Mouse (Mus musculus) hindbrain, embryonic 13.5 days (tissue): Measurements from ENCODE around the gene Mark2. TPM values are rescaled to one million over a fixed set of nuclear protein-coding genes. Genes with fewer than 3 reads are reported as not detected.

ENCODE experiments used
- ATAC-seq: fragments of 200-750 bp; cut with Nextera tagmentation; 2 replicates; pipeline ENCODE4 v1.8.0; 2017; ENCODE audit warnings: moderate TSS enrichment; ENCODE audit not compliant: low FRiP score
- H3K27ac ChIP-seq: fragments of 300-500 bp; sonication (generic); 2 replicates; pipeline ENCODE4 v1.5.1; 2015; ENCODE audit warnings: inconsistent platforms, mild to moderate bottlenecking, moderate library complexity
- H3K27me3 ChIP-seq: fragments of 300-500 bp; sonication (generic); 2 replicates; pipeline ENCODE4 v1.6.1; 2015; ENCODE audit warnings: mild to moderate bottlenecking, inconsistent platforms
- H3K36me3 ChIP-seq: fragments of 300-500 bp; sonication (generic); 2 replicates; pipeline ENCODE4 v1.6.1; 2015; ENCODE audit warnings: mild to moderate bottlenecking, inconsistent platforms
- H3K4me1 ChIP-seq: fragments of 300-500 bp; sonication (generic); replicated peaks from 2 replicates; pipeline ENCODE4 v1.6.1; 2015; ENCODE audit warnings: inconsistent platforms
- H3K4me2 ChIP-seq: fragments of 300-500 bp; sonication (generic); 2 replicates; pipeline ENCODE4 v1.6.1; 2015; ENCODE audit warnings: inconsistent platforms, mild to moderate bottlenecking, moderate library complexity
- H3K4me3 ChIP-seq: fragments of 300-500 bp; sonication (generic); 2 replicates; pipeline ENCODE4 v1.5.1; 2015; ENCODE audit warnings: mild to moderate bottlenecking, inconsistent platforms
- H3K9ac ChIP-seq: fragments of 300-500 bp; sonication (generic); 2 replicates; pipeline ENCODE4 v1.6.1; 2015; ENCODE audit warnings: mild to moderate bottlenecking, inconsistent platforms
- H3K9me3 ChIP-seq: fragments of 300-500 bp; sonication (generic); 2 replicates; pipeline ENCODE4 v1.6.1; 2016; ENCODE audit warnings: inconsistent platforms
- WGBS: fragments of 180-500 bp; shearing (Covaris S2); methylation state at CpG from one replicate; pipeline ENCODE4 v1.1.7; 2015; 5-methylcytosine and 5-hydroxymethylcytosine counted together
- polyA plus RNA-seq: library from polyadenylated mRNA; unstranded; fragments of >200 nt; fragmentation: Nextera tagmentation; extraction: Ambion mirVana; gene quantifications from 2 replicates; pipeline ENCODE4 v1.2.1, GENCODE M21; 2015

Mark2 gene
- polyA plus RNA-seq, 1 experiment from 2014 or later = 40.9 TPM

- H3K4me2 ChIP-seq = no peak overlapping the region
- no peak overlapping the region for H3K27ac ChIP-seq
- H3K36me3 ChIP-seq = peaks cover 71% of the 10 kb centered on the region
- H3K4me3 ChIP-seq = no peak overlapping the region
- WGBS = 94% methylated on average over 12 of the region's 12 CpGs
- peaks cover 5% of the 10 kb centered on the region; the same call in 1 of the 2 replicates for H3K4me1 ChIP-seq
- no peak overlapping the region for H3K9ac ChIP-seq
- H3K9me3 ChIP-seq = no peaks in the 10 kb centered on the region
- no peak for ATAC-seq
- H3K27me3 ChIP-seq = no peaks in the 10 kb centered on the region
These were observed 54.9 kb downstream of the Mark2 start for GRCm38 (mm10) chr19:7286563-7287315.

- no peaks in the 10 kb centered on the region for H3K27me3 ChIP-seq
- H3K4me3 ChIP-seq = no peak overlapping the region
- H3K36me3 ChIP-seq = peaks cover 98% of the 10 kb centered on the region
- 89% methylated on average over 18 of the region's 18 CpGs for WGBS
- no peaks in the 10 kb centered on the region for H3K9me3 ChIP-seq
- 0 out of 2 replicates have a peak overlapping the region, but pooled peaks have one; percentile 13 for H3K9ac ChIP-seq
- no peak overlapping the region for H3K27ac ChIP-seq
- H3K4me2 ChIP-seq = no peak overlapping the region
- peaks cover 48% of the 10 kb centered on the region for H3K4me1 ChIP-seq
- ATAC-seq = no peak
These were observed 60.9 kb downstream of the Mark2 start for GRCm38 (mm10) chr19:7280557-7281330.

DNA sequence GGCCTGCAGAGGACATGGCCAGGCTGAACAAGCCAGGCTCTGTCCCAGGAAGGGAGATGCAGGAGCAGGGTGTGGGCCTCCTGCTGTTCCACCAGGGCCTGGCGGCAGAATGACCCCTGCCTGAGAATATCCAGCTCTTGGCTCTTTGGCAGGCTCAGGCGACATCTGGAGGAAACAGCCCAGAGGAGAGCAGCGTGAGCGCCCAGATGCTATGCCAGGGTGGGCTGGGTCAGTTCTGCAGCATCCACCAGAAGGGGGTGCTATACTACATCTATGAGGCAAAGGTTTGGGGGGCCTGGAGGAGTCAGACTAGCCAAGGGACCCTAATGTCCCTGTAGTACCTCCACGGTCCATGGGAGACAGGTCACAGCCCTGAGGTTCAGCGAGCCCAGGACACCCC lies 62.5 kb downstream of the Mark2 start:
- H3K4me1 ChIP-seq = peaks cover 63% of the 10 kb centered on the region
- peak overlapping the region; percentile 59 for H3K9ac ChIP-seq
- H3K9me3 ChIP-seq = no peaks in the 10 kb centered on the region
- peaks cover 96% of the 10 kb centered on the region for H3K36me3 ChIP-seq
- H3K27ac ChIP-seq = peak overlapping the region; percentile 90
- 37% methylated on average over 6 of the region's 6 CpGs for WGBS
- no peak overlapping the region for H3K4me2 ChIP-seq
- no peaks in the 10 kb centered on the region for H3K27me3 ChIP-seq
- no peak overlapping the region for H3K4me3 ChIP-seq
- ATAC-seq = no peak

DNA sequence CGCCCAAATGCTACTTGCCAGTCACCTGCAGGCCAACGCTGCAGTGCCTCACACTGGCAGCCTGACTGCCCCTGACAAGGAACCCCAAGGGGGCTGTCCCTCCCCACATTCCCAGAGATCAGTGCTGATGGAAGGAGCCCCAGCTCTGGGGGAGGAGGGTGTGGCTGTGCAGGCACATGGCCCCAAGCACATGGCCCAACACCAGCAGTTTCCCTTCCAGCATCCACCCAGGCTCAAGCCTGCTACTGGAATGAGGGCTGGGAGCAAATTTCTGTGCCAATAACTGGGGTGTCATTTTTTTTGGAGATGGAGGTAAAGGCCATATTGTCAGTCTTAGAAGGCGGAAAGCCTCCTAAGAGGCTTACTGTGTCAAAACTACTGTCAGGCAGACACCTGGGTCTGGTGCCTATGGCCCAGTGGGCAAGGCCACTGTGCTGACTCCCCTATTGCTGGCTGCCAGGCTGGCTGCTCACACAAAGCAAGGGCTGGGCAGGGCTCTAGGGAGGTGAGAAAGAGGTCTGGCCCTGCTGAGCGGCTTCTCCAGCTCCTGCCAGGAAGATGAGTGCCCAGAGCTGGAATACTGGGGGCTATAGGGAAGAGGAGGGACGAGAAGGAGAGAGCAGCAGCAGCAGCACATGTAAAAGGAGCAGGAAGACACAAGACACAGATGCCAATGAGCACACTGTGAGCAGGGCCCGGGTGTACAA lies 63.3 kb downstream of the Mark2 start:
- H3K27me3 ChIP-seq = no peaks in the 10 kb centered on the region
- peaks cover 65% of the 10 kb centered on the region for H3K4me1 ChIP-seq
- ATAC-seq = no peak

GRCm38 (mm10) chr19:7276796-7277195 lies 64.9 kb downstream of the Mark2 start:
- Histone ChIP-seq H3K4me2 (no peak overlapping the region), H3K27ac (peak overlapping the region; percentile 90), H3K9ac (0 out of 2 replicates have a peak overlapping the region, but pooled peaks have one; percentile 55), H3K4me3 (no peak overlapping the region), H3K36me3 (peaks cover 96% of the 10 kb centered on the region), H3K9me3 (no peaks in the 10 kb centered on the region), H3K4me1 (peaks cover 76% of the 10 kb centered on the region), H3K27me3 (no peaks in the 10 kb centered on the region)
- WGBS = 62% methylated on average over 7 of the region's 7 CpGs
- ATAC-seq = no peak

More for the DNA sequence above, 63.3 kb downstream of the Mark2 start:
- H3K27ac ChIP-seq = peak overlapping the region; percentile 90
- H3K36me3 ChIP-seq = peaks cover 96% of the 10 kb centered on the region
- H3K9me3 ChIP-seq = no peaks in the 10 kb centered on the region
- 71% methylated on average over 6 of the region's 6 CpGs for WGBS
- H3K4me3 ChIP-seq = no peak overlapping the region
- peak overlapping the region; percentile 59 for H3K9ac ChIP-seq
- no peak overlapping the region for H3K4me2 ChIP-seq

GRCm38 (mm10) chr19:7276053-7276659 lies 65.5 kb downstream of the Mark2 start:
- ATAC-seq = peak; percentile 14; the same call in 1 of the 2 replicates
- 30% methylated on average over 7 of the region's 7 CpGs for WGBS
- Histone ChIP-seq H3K4me3 (no peak overlapping the region), H3K36me3 (peaks cover 96% of the 10 kb centered on the region), H3K9ac (peak overlapping the region; percentile 55), H3K27ac (peak overlapping the region; percentile 90), H3K27me3 (no peaks in the 10 kb centered on the region), H3K4me2 (0 out of 2 replicates have a peak overlapping the region, but pooled peaks have one; percentile 3), H3K9me3 (no peaks in the 10 kb centered on the region), H3K4me1 (peaks cover 83% of the 10 kb centered on the region)

- H3K9ac ChIP-seq = no peak overlapping the region
- H3K4me1 ChIP-seq = peaks cover 86% of the 10 kb centered on the region
These were observed 66.4 kb downstream of the Mark2 start for GRCm38 (mm10) chr19:7275131-7275789.

GRCm38 (mm10) chr19:7274326-7274990 lies 67.2 kb downstream of the Mark2 start:
- Histone ChIP-seq H3K9ac (peak overlapping the region; percentile 56; the same call in 1 of the 2 replicates), H3K27ac (peak overlapping the region; percentile 90), H3K36me3 (peaks cover 89% of the 10 kb centered on the region), H3K4me3 (no peak overlapping the region), H3K4me2 (no peak overlapping the region), H3K9me3 (no peaks in the 10 kb centered on the region), H3K4me1 (peaks cover 89% of the 10 kb centered on the region), H3K27me3 (no peaks in the 10 kb centered on the region)
- WGBS = 74% methylated on average over 13 of the region's 13 CpGs
- no peak for ATAC-seq

More at GRCm38 (mm10) chr19:7275131-7275789, 66.4 kb downstream of the Mark2 start:
- Histone ChIP-seq H3K9me3 (no peaks in the 10 kb centered on the region), H3K4me2 (no peak overlapping the region), H3K4me3 (no peak overlapping the region), H3K27me3 (no peaks in the 10 kb centered on the region), H3K27ac (peak overlapping the region; percentile 90), H3K36me3 (peaks cover 95% of the 10 kb centered on the region)
- WGBS = 43% methylated on average over 7 of the region's 7 CpGs
- ATAC-seq = no peak

DNA sequence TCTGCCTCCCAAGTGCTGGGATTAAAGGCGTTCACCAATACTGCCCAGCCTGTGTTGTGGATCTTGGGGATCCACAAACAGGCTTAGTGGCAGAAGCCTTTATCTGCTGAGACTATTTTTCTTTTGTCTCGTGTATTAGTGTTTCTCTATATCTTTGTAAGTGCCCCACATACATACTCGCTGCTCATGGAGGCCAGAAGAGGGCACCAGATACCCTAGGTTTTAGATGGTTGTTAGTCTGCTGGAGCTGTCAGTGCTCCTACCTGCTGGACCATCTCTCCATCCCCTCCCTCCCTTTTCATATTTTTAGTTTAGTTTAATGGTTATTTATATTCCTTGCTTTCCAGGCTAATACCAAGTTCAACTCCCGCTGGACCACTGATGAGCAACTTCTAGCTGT lies 68.2 kb downstream of the Mark2 start:
- Histone ChIP-seq H3K4me2 (no peak overlapping the region), H3K36me3 (peaks cover 79% of the 10 kb centered on the region), H3K27ac (no peak overlapping the region), H3K27me3 (no peaks in the 10 kb centered on the region), H3K4me3 (no peak overlapping the region), H3K9me3 (no peaks in the 10 kb centered on the region), H3K9ac (no peak overlapping the region), H3K4me1 (peaks cover 83% of the 10 kb centered on the region)
- WGBS = 92% methylated on average over 4 of the region's 4 CpGs
- no peak for ATAC-seq

GRCm38 (mm10) chr19:7269290-7270044 lies 72.2 kb downstream of the Mark2 start:
- H3K36me3 ChIP-seq = peaks cover 41% of the 10 kb centered on the region

More at GRCm38 (mm10) chr19:7269290-7270044, 72.2 kb downstream of the Mark2 start:
- Histone ChIP-seq H3K4me1 (peaks cover 80% of the 10 kb centered on the region), H3K4me3 (peak overlapping the region; percentile 89), H3K4me2 (peak overlapping the region; percentile 89), H3K27ac (peak overlapping the region; percentile 98), H3K9me3 (no peaks in the 10 kb centered on the region), H3K9ac (peak overlapping the region; percentile 96), H3K27me3 (no peaks in the 10 kb centered on the region)
- ATAC-seq = peak; percentile 4; the same call in 1 of the 2 replicates
- 3% methylated on average over 11 of the region's 11 CpGs for WGBS
